Mouse (Mus musculus): ENCODE data around the gene Tfap2b. TPM values are rescaled to one million over a fixed set of nuclear protein-coding genes. Genes with fewer than 3 reads are reported as not detected.

Tfap2b gene
- total RNA-seq (2014; rRNA removed; ENCODE audit: low replicate concordance), result not detected in 2 replicates
- polyA plus RNA-seq (2015; fragmentation: Nextera tagmentation; extraction: Ambion mirVana), result not detected in 2 replicates

- peaks cover 69% of the 10 kb centered on the region for H3K27me3 ChIP-seq (ENCODE audit: control insufficient read depth, insufficient read depth, low read length)
- TF ChIP-seq EP300 (IDR thresholded peaks at IDR 0.05; ENCODE audit: low read depth), result no peak
- TF ChIP-seq CTCF (IDR thresholded peaks at IDR 0.05; ENCODE audit: low read depth), result no peak
- peak within 1 kb of the TSS; percentile 51 for H3K4me2 ChIP-seq (ENCODE audit: low read depth, low read length)
- H3K4me3 ChIP-seq (ENCODE audit: low read depth, low read length), result peak within 1 kb of the TSS; percentile 28
- no peak within 1 kb of the TSS for H3K9ac ChIP-seq (replicated peaks; ENCODE audit: low read depth, low read length)
- H3K36me3 ChIP-seq (replicated peaks; ENCODE audit: control insufficient read depth, insufficient read depth, low read length), result no peaks in the 10 kb centered on the region
- no peaks in the 10 kb centered on the region for H3K9me3 ChIP-seq (replicated peaks; ENCODE audit: control insufficient read depth, low read length)
- no peak for ATAC-seq (ENCODE audit: insufficient read depth, low read depth)
- no peak for DNase-seq (ENCODE audit: low spot score)
- WGBS, result 4% methylated on average over 26 of the region's 26 CpGs
- H3K27ac ChIP-seq (ENCODE audit: low read depth), result no peak within 1 kb of the TSS
- H3K4me1 ChIP-seq (ENCODE audit: control insufficient read depth, insufficient read depth), result no peaks in the 10 kb centered on the region
Measured at GRCm38 (mm10) chr1:19208641-19209358, at the start of gene Tfap2b. Tfap2b (plus strand) TSS chr1:19208914.

- Histone ChIP-seq H3K36me3 (replicated peaks; ENCODE audit: control insufficient read depth, insufficient read depth, low read length) (no peaks in the 10 kb centered on the region), H3K27ac (ENCODE audit: low read depth) (no peak overlapping the region), H3K4me2 (ENCODE audit: low read depth, low read length) (no peak overlapping the region), H3K27me3 (ENCODE audit: control insufficient read depth, insufficient read depth, low read length) (no peaks in the 10 kb centered on the region), H3K9ac (replicated peaks; ENCODE audit: low read depth, low read length) (no peak overlapping the region), H3K4me1 (ENCODE audit: control insufficient read depth, insufficient read depth) (no peaks in the 10 kb centered on the region), H3K9me3 (replicated peaks; ENCODE audit: control insufficient read depth, low read length) (no peaks in the 10 kb centered on the region), H3K4me3 (ENCODE audit: low read depth, low read length) (no peak overlapping the region)
- DNase-seq (ENCODE audit: low spot score) (peak; percentile 58), ATAC-seq (ENCODE audit: insufficient read depth, low read depth) (no peak)
- WGBS, result 4% methylated on average over 4 of the region's 4 CpGs
- TF ChIP-seq CTCF (IDR thresholded peaks at IDR 0.05; ENCODE audit: low read depth) (peak; percentile 69), EP300 (IDR thresholded peaks at IDR 0.05; ENCODE audit: low read depth) (no peak)
Measured at GRCm38 (mm10) chr1:19178742-19179397, 29.8 kb upstream of the Tfap2b start.

- Histone ChIP-seq H3K9ac (replicated peaks; ENCODE audit: low read depth, low read length) (no peak overlapping the region), H3K27ac (ENCODE audit: low read depth) (no peak overlapping the region), H3K4me3 (ENCODE audit: low read depth, low read length) (peak overlapping the region; percentile 21; the same call in 1 of the 2 replicates), H3K27me3 (ENCODE audit: control insufficient read depth, insufficient read depth, low read length) (peaks cover 39% of the 10 kb centered on the region), H3K36me3 (replicated peaks; ENCODE audit: control insufficient read depth, insufficient read depth, low read length) (no peaks in the 10 kb centered on the region), H3K4me2 (ENCODE audit: low read depth, low read length) (peak overlapping the region; percentile 43), H3K9me3 (replicated peaks; ENCODE audit: control insufficient read depth, low read length) (no peaks in the 10 kb centered on the region), H3K4me1 (ENCODE audit: control insufficient read depth, insufficient read depth) (no peaks in the 10 kb centered on the region)
- DNase-seq (ENCODE audit: low spot score) (no peak), ATAC-seq (ENCODE audit: insufficient read depth, low read depth) (no peak)
- WGBS, result 3% methylated on average over 12 of the region's 12 CpGs
- TF ChIP-seq EP300 (IDR thresholded peaks at IDR 0.05; ENCODE audit: low read depth), result no peak
- TF ChIP-seq CTCF (IDR thresholded peaks at IDR 0.05; ENCODE audit: low read depth), result peak; percentile 70
Measured at GRCm38 (mm10) chr1:19205649-19206048, 3.1 kb upstream of the Tfap2b start.

GRCm38 (mm10) chr1:19206194-19206593 is 2.5 kb upstream of the Tfap2b start:
- WGBS, result 2% methylated on average over 7 of the region's 7 CpGs
- no peak overlapping the region; the same call in 1 of the 2 replicates for H3K4me2 ChIP-seq (ENCODE audit: low read depth, low read length)
- H3K27me3 ChIP-seq (ENCODE audit: control insufficient read depth, insufficient read depth, low read length), result peaks cover 44% of the 10 kb centered on the region
- H3K36me3 ChIP-seq (replicated peaks; ENCODE audit: control insufficient read depth, insufficient read depth, low read length), result no peaks in the 10 kb centered on the region
- TF ChIP-seq EP300 (IDR thresholded peaks at IDR 0.05; ENCODE audit: low read depth) (no peak), CTCF (IDR thresholded peaks at IDR 0.05; ENCODE audit: low read depth) (peak; percentile 37)
- no peak overlapping the region for H3K9ac ChIP-seq (replicated peaks; ENCODE audit: low read depth, low read length)
- H3K4me1 ChIP-seq (ENCODE audit: control insufficient read depth, insufficient read depth), result no peaks in the 10 kb centered on the region
- H3K4me3 ChIP-seq (ENCODE audit: low read depth, low read length), result peak overlapping the region; percentile 21; the same call in 1 of the 2 replicates
- H3K9me3 ChIP-seq (replicated peaks; ENCODE audit: control insufficient read depth, low read length), result no peaks in the 10 kb centered on the region
- ATAC-seq (ENCODE audit: insufficient read depth, low read depth) (no peak), DNase-seq (ENCODE audit: low spot score) (no peak)
- H3K27ac ChIP-seq (ENCODE audit: low read depth), result no peak overlapping the region

- ATAC-seq (ENCODE audit: insufficient read depth, low read depth), result no peak
- 9% methylated on average over 4 of the region's 4 CpGs for WGBS
- Histone ChIP-seq H3K9me3 (replicated peaks; ENCODE audit: control insufficient read depth, low read length) (no peaks in the 10 kb centered on the region), H3K36me3 (replicated peaks; ENCODE audit: control insufficient read depth, insufficient read depth, low read length) (no peaks in the 10 kb centered on the region), H3K4me2 (ENCODE audit: low read depth, low read length) (no peak overlapping the region), H3K27ac (ENCODE audit: low read depth) (no peak overlapping the region), H3K4me3 (ENCODE audit: low read depth, low read length) (no peak overlapping the region), H3K9ac (replicated peaks; ENCODE audit: low read depth, low read length) (no peak overlapping the region), H3K4me1 (ENCODE audit: control insufficient read depth, insufficient read depth) (no peaks in the 10 kb centered on the region), H3K27me3 (ENCODE audit: control insufficient read depth, insufficient read depth, low read length) (peaks cover 58% of the 10 kb centered on the region)
- DNase-seq (ENCODE audit: low spot score), result no peak
- no peak for TF ChIP-seq EP300 (IDR thresholded peaks at IDR 0.05; ENCODE audit: low read depth)
- TF ChIP-seq CTCF (IDR thresholded peaks at IDR 0.05; ENCODE audit: low read depth), result no peak
Measured at GRCm38 (mm10) chr1:19207611-19208010, 1.1 kb upstream of the Tfap2b start.
